ENCODE assay signal across 11 mouse cellular contexts in genomic region chr7:4508062-4508738, GRCm38 (mm10). TPM values are rescaled to one million over a fixed set of nuclear protein-coding genes. Genes with fewer than 3 reads are reported as not detected.
DNase-seq lines count a peak whose midpoint lies in the region; ATAC-seq and TF ChIP-seq lines count a peak whose summit lies in the region.
"Had no signal": no experiment of that assay in that cellular context is flagged by ENCODE, and none has a peak within 500 bp of the region (broad histone marks: within the 10 kb centered on the region; RNA-seq: fewer than 3 reads in every experiment).

No protein-coding gene starts in this region.

- no peak for ATAC-seq in hindbrain, postnatal 0 days
- ATAC-seq in hindbrain, embryonic 11.5 days (ENCODE audit: low FRiP score), result no peak
- ATAC-seq: hindbrain, embryonic 16.5 days; midbrain, embryonic 13.5 days had no signal

- no peaks in the 10 kb centered on the region for H3K4me1 ChIP-seq in cerebellum, adult 2 months (ENCODE audit: control insufficient read depth, insufficient read depth, low read length)
- H3K4me1 ChIP-seq in hindbrain, postnatal 0 days (ENCODE audit: insufficient read depth, low read length), result no peaks in the 10 kb centered on the region
- H3K4me1 ChIP-seq in hindbrain, embryonic 11.5 days (replicated peaks; ENCODE audit: control insufficient read depth, insufficient read depth, low read length), result no peaks in the 10 kb centered on the region

- WGBS in cerebellum, adult 2 months, result 66% methylated on average over 32 of the region's 32 CpGs
- WGBS in hindbrain, postnatal 0 days, result 77% methylated on average over 22 of the region's 32 CpGs
- WGBS in hindbrain, embryonic 11.5 days, result 79% methylated on average over 30 of the region's 32 CpGs

- H3K27ac ChIP-seq in cerebellum, adult 2 months (ENCODE audit: insufficient read depth, low read length), result no peak overlapping the region
- H3K27ac ChIP-seq in hindbrain, postnatal 0 days, result no peak overlapping the region
- H3K27ac ChIP-seq in hindbrain, embryonic 11.5 days (ENCODE audit: low read depth, low read length), result no peak overlapping the region
- H3K27ac ChIP-seq: midbrain, embryonic 13.5 days had no signal

- H3K9me3 ChIP-seq in hindbrain, postnatal 0 days (ENCODE audit: low read length), result no peaks in the 10 kb centered on the region
- H3K9me3 ChIP-seq in hindbrain, embryonic 11.5 days (ENCODE audit: control insufficient read depth, low read length), result no peaks in the 10 kb centered on the region
- H3K9me3 ChIP-seq: midbrain, embryonic 13.5 days had no signal

- no peaks in the 10 kb centered on the region for H3K27me3 ChIP-seq in cerebellum, adult 2 months (ENCODE audit: control insufficient read depth, insufficient read depth, low read length)
- H3K27me3 ChIP-seq in hindbrain, postnatal 0 days (ENCODE audit: insufficient read depth, low read length), result no peaks in the 10 kb centered on the region
- no peaks in the 10 kb centered on the region for H3K27me3 ChIP-seq in hindbrain, embryonic 11.5 days (ENCODE audit: control insufficient read depth, insufficient read depth, low read length)
- H3K27me3 ChIP-seq in splenic B cell, adult 2 months (ENCODE audit: control insufficient read depth, insufficient read depth, low read length, poor library complexity, severe bottlenecking), result no peaks in the 10 kb centered on the region

- no peak overlapping the region for H3K4me2 ChIP-seq in hindbrain, postnatal 0 days (ENCODE audit: low read depth, low read length)
- H3K4me2 ChIP-seq in hindbrain, embryonic 11.5 days (replicated peaks; ENCODE audit: low read depth, low read length), result no peak overlapping the region
- H3K4me2 ChIP-seq: midbrain, embryonic 13.5 days had no signal

- no peak overlapping the region for H3K9ac ChIP-seq in hindbrain, postnatal 0 days (replicated peaks; ENCODE audit: low read length)
- no peak overlapping the region for H3K9ac ChIP-seq in hindbrain, embryonic 11.5 days (ENCODE audit: low read depth, low read length)
- H3K9ac ChIP-seq: midbrain, embryonic 13.5 days had no signal

- no peak overlapping the region for H3K4me3 ChIP-seq in cerebellum, adult 2 months (replicated peaks; ENCODE audit: insufficient read depth, low read depth, low read length)
- H3K4me3 ChIP-seq in hindbrain, postnatal 0 days (ENCODE audit: low read length), result no peak overlapping the region
- no peak overlapping the region for H3K4me3 ChIP-seq in hindbrain, embryonic 11.5 days (ENCODE audit: low read depth, low read length)
- H3K4me3 ChIP-seq: midbrain, embryonic 13.5 days had no signal

- no peak for DNase-seq in cerebellum, adult 2 months
- no peak for DNase-seq in cerebellum, postnatal 25 days
- no peak for DNase-seq in hindbrain, postnatal 0 days (ENCODE audit: low spot score)
- no peak for DNase-seq in hindbrain, embryonic 11.5 days (ENCODE audit: low spot score)
- DNase-seq in right cerebral cortex, adult 2 months (ENCODE audit: low spot score in 2 of 2), result peak; percentile 34 to 45
- DNase-seq in right cerebral cortex, postnatal 14 days, result no peak
- peak; percentile 33 for DNase-seq in splenic B cell, adult 2 months (ENCODE audit: low read depth, low spot score)
- no peak for DNase-seq in adrenal gland, adult 2 months
- DNase-seq: gastrocnemius, postnatal 10 days had no signal

- no peak for TF ChIP-seq POLR2A in cerebellum, adult 2 months (IDR thresholded peaks at IDR 0.05; ENCODE audit: borderline replicate concordance, insufficient read depth, low read length)

- H3K36me3 ChIP-seq in hindbrain, postnatal 0 days (ENCODE audit: insufficient read depth, low read length), result no peaks in the 10 kb centered on the region
- H3K36me3 ChIP-seq in hindbrain, embryonic 11.5 days (ENCODE audit: control insufficient read depth, insufficient read depth, low read length), result no peaks in the 10 kb centered on the region
- no peaks in the 10 kb centered on the region for H3K36me3 ChIP-seq in splenic B cell, adult 2 months (ENCODE audit: control insufficient read depth, insufficient read depth, low read length, poor library complexity, severe bottlenecking)
- H3K36me3 ChIP-seq: midbrain, embryonic 13.5 days had no signal

- TF ChIP-seq CTCF in cerebellum, adult 2 months (IDR thresholded peaks at IDR 0.05; ENCODE audit: borderline replicate concordance, insufficient read depth, low read depth, low read length), result peak; percentile 27; the same call in 1 of the 2 replicates
- peak; percentile 53 for TF ChIP-seq CTCF in hindbrain, postnatal 0 days (IDR thresholded peaks at IDR 0.05; ENCODE audit: low read depth)

RNA-seq across cellular contexts. Expression of gene Ppp1r12c, which starts 6.7 kb away (rescaled TPM):
- polyA plus RNA-seq in cerebellum, adult 2 months (2012; rRNA removed), result 111 and 120 TPM in 2 replicates
- 88.2 and 109 TPM in 2 replicates for total RNA-seq in hindbrain, postnatal 0 days (2014; rRNA removed)
- 33.9 and 42.0 TPM in 2 replicates for polyA plus RNA-seq in hindbrain, postnatal 0 days (2015; fragmentation: Nextera tagmentation; extraction: Ambion mirVana)
- polyA plus RNA-seq in hindbrain, embryonic 11.5 days (2014; fragmentation: Nextera tagmentation; extraction: Ambion mirVana), result 38.8 and 44.0 TPM in 2 replicates
- 100 to 1,000 TPM in 1 of 2 experiments, 10 to 100 TPM in 1; 93.3 to 102 TPM for total RNA-seq in adrenal gland, adult 2 months (2021)
- polyA plus RNA-seq in adrenal gland, adult 2 months (2012; rRNA removed), result 101 and 164 TPM in 2 replicates

RNA-seq across cellular contexts. Expression of gene Tnnt1, which starts 8.0 kb away (rescaled TPM):
- 2.9 and 6.7 TPM in 2 replicates for polyA plus RNA-seq in cerebellum, adult 2 months (2012; rRNA removed)
- 0.93 and 3.5 TPM in 2 replicates for total RNA-seq in hindbrain, postnatal 0 days (2014; rRNA removed)
- 2.9 and 3.6 TPM in 2 replicates for polyA plus RNA-seq in hindbrain, postnatal 0 days (2015; fragmentation: Nextera tagmentation; extraction: Ambion mirVana)
- 18.1 and 27.4 TPM in 2 replicates for polyA plus RNA-seq in hindbrain, embryonic 11.5 days (2014; fragmentation: Nextera tagmentation; extraction: Ambion mirVana)
- total RNA-seq in adrenal gland, adult 2 months (2021), result 1 to 10 TPM in 1 of 2 experiments, under 1 TPM in 1; 0.37 to 1.6 TPM
- 0.17 TPM in 1 of 2 replicates, not detected in the other for polyA plus RNA-seq in adrenal gland, adult 2 months (2012; rRNA removed)

RNA-seq across cellular contexts. Expression of gene Tnni3, which starts 15.8 kb away (rescaled TPM):
- polyA plus RNA-seq in cerebellum, adult 2 months (2012; rRNA removed), result 5.4 and 9.5 TPM in 2 replicates
- total RNA-seq in hindbrain, postnatal 0 days (2014; rRNA removed), result 1.9 TPM in 1 of 2 replicates, not detected in the other
- polyA plus RNA-seq in hindbrain, postnatal 0 days (2015; fragmentation: Nextera tagmentation; extraction: Ambion mirVana), result 2.1 and 3.9 TPM in 2 replicates
- polyA plus RNA-seq in hindbrain, embryonic 11.5 days (2014; fragmentation: Nextera tagmentation; extraction: Ambion mirVana), result 1.8 and 2.5 TPM in 2 replicates
- total RNA-seq in adrenal gland, adult 2 months (2021), result 1 to 10 TPM in 1 of 2 experiments, not detected in 1; 1.7 TPM
- 3.3 and 4.7 TPM in 2 replicates for polyA plus RNA-seq in adrenal gland, adult 2 months (2012; rRNA removed)

RNA-seq across cellular contexts. Expression of gene Dnaaf3, which starts 24.1 kb away (rescaled TPM):
- 1.1 and 1.4 TPM in 2 replicates for polyA plus RNA-seq in cerebellum, adult 2 months (2012; rRNA removed)
- total RNA-seq in hindbrain, postnatal 0 days (2014; rRNA removed), result 2.1 and 3.8 TPM in 2 replicates
- 2.0 and 2.6 TPM in 2 replicates for polyA plus RNA-seq in hindbrain, postnatal 0 days (2015; fragmentation: Nextera tagmentation; extraction: Ambion mirVana)
- 1.2 and 1.3 TPM in 2 replicates for polyA plus RNA-seq in hindbrain, embryonic 11.5 days (2014; fragmentation: Nextera tagmentation; extraction: Ambion mirVana)
- total RNA-seq in adrenal gland, adult 2 months (2021), result under 1 TPM; 0.66 to 0.98 TPM
- 2.7 and 3.0 TPM in 2 replicates for polyA plus RNA-seq in adrenal gland, adult 2 months (2012; rRNA removed)

RNA-seq across cellular contexts. Expression of gene Syt5, which starts 39.1 kb away (rescaled TPM):
- 16.9 and 19.0 TPM in 2 replicates for polyA plus RNA-seq in cerebellum, adult 2 months (2012; rRNA removed)
- 81.1 and 83.7 TPM in 2 replicates for total RNA-seq in hindbrain, postnatal 0 days (2014; rRNA removed)
- 103 and 106 TPM in 2 replicates for polyA plus RNA-seq in hindbrain, postnatal 0 days (2015; fragmentation: Nextera tagmentation; extraction: Ambion mirVana)
- polyA plus RNA-seq in hindbrain, embryonic 11.5 days (2014; fragmentation: Nextera tagmentation; extraction: Ambion mirVana), result 14.3 and 15.2 TPM in 2 replicates
- total RNA-seq in adrenal gland, adult 2 months (2021), result 10 to 100 TPM in 1 of 2 experiments, 1 to 10 TPM in 1; 7.7 to 11.6 TPM
- 4.1 and 5.2 TPM in 2 replicates for polyA plus RNA-seq in adrenal gland, adult 2 months (2012; rRNA removed)

Comparison
In these comparisons a context has a peak if more than half of its experiments do, and no peak if none do; other contexts are left out.
1. DNase-seq: peak in right cerebral cortex, adult 2 months (2 of 2) and splenic B cell, adult 2 months (single experiment); none in cerebellum, adult 2 months (0 of 2), cerebellum, postnatal 25 days (0 of 2), hindbrain, postnatal 0 days (single experiment), hindbrain, embryonic 11.5 days (single experiment), right cerebral cortex, postnatal 14 days (single experiment) and adrenal gland, adult 2 months (single experiment).